Mouse (Mus musculus) myocyte (in vitro differentiated cells): ENCODE results near the gene Tspan18. TPM values are rescaled to one million over a fixed set of nuclear protein-coding genes. Genes with fewer than 3 reads are reported as not detected.
A peak's percentile ranks its signal among the peaks of the same experiment; 100 is the strongest.

Source experiments
- H3K27me3 ChIP-seq: one replicate; pipeline ENCODE4 v1.6.1; 2011; ENCODE audit not compliant: control insufficient read depth, insufficient read depth, insufficient read length
- H3K36me3 ChIP-seq: one replicate; pipeline ENCODE4 v1.6.1; 2011; ENCODE audit not compliant: control insufficient read depth, insufficient read depth
- H3K4me2 ChIP-seq: one replicate; pipeline ENCODE4 v1.6.1; 2011; ENCODE audit warnings: low read depth, control low read depth
- H3K4me3 ChIP-seq: one replicate; pipeline ENCODE4 v1.5.1; 2011; ENCODE audit warnings: mild to moderate bottlenecking, control low read depth, moderate library complexity
- H3K79me2 ChIP-seq: one replicate; pipeline ENCODE4 v1.6.1; 2011; ENCODE audit not compliant: control insufficient read depth, insufficient read depth
- H3ac ChIP-seq: one replicate; pipeline ENCODE4 v1.6.1; 2011; ENCODE audit not compliant: control insufficient read depth, insufficient read length
- CEBPB ChIP-seq: IDR thresholded peaks from 2 replicates; pipeline ENCODE4 v1.6.1; 2011; ENCODE audit warnings: mild to moderate bottlenecking, moderate library complexity; ENCODE audit not compliant: poor library complexity, insufficient read depth, severe bottlenecking
- E2F4 ChIP-seq: IDR thresholded peaks from one replicate; pipeline ENCODE4 v1.6.1; 2011; ENCODE audit warnings: mild to moderate bottlenecking, control low read depth, moderate library complexity; ENCODE audit not compliant: insufficient read depth
- MAX ChIP-seq: IDR thresholded peaks from one replicate; pipeline ENCODE4 v1.6.1; 2011; ENCODE audit warnings: low read depth, mild to moderate bottlenecking, control low read depth
- MYOD1 ChIP-seq, 3 experiments: IDR thresholded peaks; one replicate each; pipeline ENCODE4 v1.6.1; 2011; ENCODE audit warnings: control low read depth in 2 of 3, low read depth in 2 of 3, mild to moderate bottlenecking in 2 of 3, moderate library complexity in 1 of 3; ENCODE audit not compliant: insufficient read length in 2 of 3, control insufficient read depth in 1 of 3
- MYOG ChIP-seq, 3 experiments: IDR thresholded peaks; one replicate each; pipeline ENCODE4 v1.6.1; 2011; ENCODE audit warnings: control low read depth in 2 of 3, low read depth in 2 of 3, mild to moderate bottlenecking in 2 of 3; ENCODE audit not compliant: insufficient read length in 2 of 3, control insufficient read depth in 1 of 3, insufficient read depth in 1 of 3
- POLR2A ChIP-seq: IDR thresholded peaks from one replicate; pipeline ENCODE4 v1.6.1; 2011; ENCODE audit warnings: low read depth, mild to moderate bottlenecking, control low read depth, moderate library complexity; ENCODE audit not compliant: insufficient read length
- POLR2AphosphoS2 ChIP-seq: IDR thresholded peaks from one replicate; pipeline ENCODE4 v1.6.1; 2011; ENCODE audit warnings: low read depth, control low read depth; ENCODE audit not compliant: insufficient read length
- REST ChIP-seq: IDR thresholded peaks from one replicate; pipeline ENCODE4 v1.6.1; 2011; ENCODE audit warnings: mild to moderate bottlenecking, control low read depth, moderate library complexity; ENCODE audit not compliant: insufficient read depth, insufficient read length
- SRF ChIP-seq: IDR thresholded peaks from one replicate; pipeline ENCODE4 v1.6.1; 2011; ENCODE audit warnings: low read depth; ENCODE audit not compliant: control insufficient read depth, insufficient read length
- TCF12 ChIP-seq: IDR thresholded peaks from one replicate; pipeline ENCODE4 v1.6.1; 2011; ENCODE audit warnings: mild to moderate bottlenecking, control low read depth; ENCODE audit not compliant: poor library complexity, insufficient read depth, severe bottlenecking
- TCF3 ChIP-seq: IDR thresholded peaks from one replicate; pipeline ENCODE4 v1.6.1; 2011; ENCODE audit warnings: low read depth, control low read depth; ENCODE audit not compliant: insufficient read length
- USF1 ChIP-seq: IDR thresholded peaks from one replicate; pipeline ENCODE4 v1.6.1; 2011; ENCODE audit warnings: low read depth, mild to moderate bottlenecking, control low read depth, moderate library complexity
- polyA plus RNA-seq: library from polyadenylated mRNA; unstranded; fragments of >200 nt; fragmentation: generic; extraction: Trizol; gene quantifications from one replicate; pipeline ENCODE4 v1.2.1, GENCODE M21; 2012; ENCODE audit warnings: missing spikeins

Tspan18 gene
- polyA plus RNA-seq, 1 experiment = 0.02 TPM

GRCm38 (mm10) chr2:93345663-93346268 is 11.5 kb upstream of the Tspan18 start:
- no peak overlapping the region for H3ac ChIP-seq
- TF ChIP-seq MYOG (IDR thresholded peaks at IDR 0.05; ENCODE audit: control insufficient read depth in 1 of 3, insufficient read depth in 1 of 3, insufficient read length in 2 of 3, low read depth in 2 of 3) (no peak), POLR2A (no peak), POLR2AphosphoS2 (no peak), TCF3 (no peak), MAX (no peak), MYOD1 (IDR thresholded peaks at IDR 0.05; ENCODE audit: control insufficient read depth in 1 of 3, insufficient read length in 2 of 3, low read depth in 2 of 3) (no peak), TCF12 (no peak), CEBPB (no peak), SRF (no peak), E2F4 (no peak), USF1 (no peak), REST (no peak)
- H3K4me3 ChIP-seq = no peak overlapping the region
- no peaks in the 10 kb centered on the region for H3K79me2 ChIP-seq
- no peak overlapping the region for H3K4me2 ChIP-seq
- no peaks in the 10 kb centered on the region for H3K36me3 ChIP-seq
- H3K27me3 ChIP-seq = peaks cover 27% of the 10 kb centered on the region

- Histone ChIP-seq H3K4me2 (no peak overlapping the region), H3ac (no peak overlapping the region), H3K36me3 (no peaks in the 10 kb centered on the region), H3K27me3 (peaks cover 31% of the 10 kb centered on the region), H3K4me3 (no peak overlapping the region), H3K79me2 (no peaks in the 10 kb centered on the region)
- no peak for TF ChIP-seq MYOD1 (IDR thresholded peaks at IDR 0.05; ENCODE audit: control insufficient read depth in 1 of 3, insufficient read length in 2 of 3, low read depth in 2 of 3)
- no peak for TF ChIP-seq CEBPB
- TF ChIP-seq POLR2AphosphoS2 = no peak
Measured at GRCm38 (mm10) chr2:93339373-93340106, 5.2 kb upstream of the Tspan18 start.

GRCm38 (mm10) chr2:93335996-93336395 is 1.7 kb upstream of the Tspan18 start:
- TF ChIP-seq TCF3 = no peak
- no peak for TF ChIP-seq E2F4
- TF ChIP-seq SRF = no peak
- TF ChIP-seq POLR2AphosphoS2 = no peak
- no peak for TF ChIP-seq CEBPB
- TF ChIP-seq TCF12 = no peak
- TF ChIP-seq MAX = no peak
- Histone ChIP-seq H3K27me3 (peaks cover 55% of the 10 kb centered on the region), H3K79me2 (no peaks in the 10 kb centered on the region), H3K4me3 (no peak overlapping the region), H3ac (no peak overlapping the region), H3K36me3 (no peaks in the 10 kb centered on the region), H3K4me2 (no peak overlapping the region)

GRCm38 (mm10) chr2:93333241-93333816 is 976 bp downstream of the Tspan18 start:
- H3K4me2 ChIP-seq = peak overlapping the region; percentile 82
- peaks cover 76% of the 10 kb centered on the region for H3K27me3 ChIP-seq
- TF ChIP-seq POLR2AphosphoS2 (no peak), TCF12 (no peak), MYOG (IDR thresholded peaks at IDR 0.05; ENCODE audit: control insufficient read depth in 1 of 3, insufficient read depth in 1 of 3, insufficient read length in 2 of 3, low read depth in 2 of 3) (no peak), MAX (no peak), MYOD1 (IDR thresholded peaks at IDR 0.05; ENCODE audit: control insufficient read depth in 1 of 3, insufficient read length in 2 of 3, low read depth in 2 of 3) (no peak), POLR2A (no peak), TCF3 (no peak), REST (no peak), USF1 (no peak), E2F4 (no peak), CEBPB (no peak), SRF (no peak)
- no peak overlapping the region for H3ac ChIP-seq
- no peaks in the 10 kb centered on the region for H3K36me3 ChIP-seq
- H3K4me3 ChIP-seq = no peak overlapping the region
- H3K79me2 ChIP-seq = no peaks in the 10 kb centered on the region

GRCm38 (mm10) chr2:93332277-93332676 is 2.0 kb downstream of the Tspan18 start:
- H3K4me3 ChIP-seq = no peak overlapping the region
- H3K79me2 ChIP-seq = no peaks in the 10 kb centered on the region
- H3K4me2 ChIP-seq = no peak overlapping the region

More at GRCm38 (mm10) chr2:93332277-93332676, 2.0 kb downstream of the Tspan18 start:
- TF ChIP-seq TCF12 (no peak), E2F4 (no peak), SRF (no peak), POLR2A (no peak), MYOD1 (IDR thresholded peaks at IDR 0.05; ENCODE audit: control insufficient read depth in 1 of 3, insufficient read length in 2 of 3, low read depth in 2 of 3) (no peak), MAX (no peak), CEBPB (no peak), POLR2AphosphoS2 (no peak), MYOG (IDR thresholded peaks at IDR 0.05; ENCODE audit: control insufficient read depth in 1 of 3, insufficient read depth in 1 of 3, insufficient read length in 2 of 3, low read depth in 2 of 3) (no peak), USF1 (no peak), REST (no peak), TCF3 (no peak)
- H3K27me3 ChIP-seq = peaks cover 86% of the 10 kb centered on the region
- H3K36me3 ChIP-seq = no peaks in the 10 kb centered on the region
- H3ac ChIP-seq = no peak overlapping the region
